Mouse (Mus musculus): Measurements from ENCODE around the gene 1700010B08Rik.

GRCm38 (mm10) chr2:173673469-173673868 lies 45.7 kb upstream of the 1700010B08Rik start:
- TF ChIP-seq EP300 (IDR thresholded peaks at IDR 0.05), result no peak
- TF ChIP-seq CTCF (IDR thresholded peaks at IDR 0.05), result no peak

All from lung, postnatal 0 days (tissue).